Mouse (Mus musculus): ENCODE data around the gene Manba. TPM values are rescaled to one million over a fixed set of nuclear protein-coding genes. Genes with fewer than 3 reads are reported as not detected.
"Not testable (repeated sequence)": the region's sequence is repeated elsewhere in the genome, so short reads cannot be mapped to it uniquely, and the experiment has no call there.

Gene Manba
- polyA plus RNA-seq, 1 experiment from 2014 or later, result 5.9 TPM

DNA sequence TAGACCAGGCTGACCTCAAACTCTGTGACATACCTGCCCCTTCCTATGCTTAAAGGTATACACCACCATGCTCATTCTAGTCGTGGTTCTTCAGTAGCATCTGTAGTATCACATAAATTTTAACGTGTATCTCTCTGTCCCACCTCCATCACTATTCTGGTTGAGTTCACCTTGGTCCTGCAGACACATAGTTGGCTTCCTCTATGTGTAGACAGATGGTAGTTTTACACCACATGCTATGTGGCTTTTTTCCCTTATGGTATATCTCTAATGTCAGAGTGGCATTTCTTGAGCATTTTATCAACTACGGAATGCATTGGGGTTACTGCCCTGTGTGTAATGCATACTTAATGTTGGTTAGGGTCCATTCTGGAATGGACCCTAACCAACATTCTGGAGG, 16.3 kb upstream of the Manba start:
- no peaks in the 10 kb centered on the region for H3K27me3 ChIP-seq
- no peak overlapping the region for H3K27ac ChIP-seq (replicated peaks)
- H3K9ac ChIP-seq, result no peak overlapping the region
- ATAC-seq (ENCODE audit: low read depth), result no peak
- no peaks in the 10 kb centered on the region for H3K9me3 ChIP-seq
- WGBS, result 63% methylated on average over 3 of the region's 3 CpGs
- 0 out of 2 replicates have a peak, but pooled peaks cover 4% of the 10 kb centered on the region for H3K36me3 ChIP-seq
- H3K4me2 ChIP-seq, result no peak overlapping the region
- H3K4me1 ChIP-seq (replicated peaks), result no peaks in the 10 kb centered on the region
- no peak overlapping the region for H3K4me3 ChIP-seq

DNA sequence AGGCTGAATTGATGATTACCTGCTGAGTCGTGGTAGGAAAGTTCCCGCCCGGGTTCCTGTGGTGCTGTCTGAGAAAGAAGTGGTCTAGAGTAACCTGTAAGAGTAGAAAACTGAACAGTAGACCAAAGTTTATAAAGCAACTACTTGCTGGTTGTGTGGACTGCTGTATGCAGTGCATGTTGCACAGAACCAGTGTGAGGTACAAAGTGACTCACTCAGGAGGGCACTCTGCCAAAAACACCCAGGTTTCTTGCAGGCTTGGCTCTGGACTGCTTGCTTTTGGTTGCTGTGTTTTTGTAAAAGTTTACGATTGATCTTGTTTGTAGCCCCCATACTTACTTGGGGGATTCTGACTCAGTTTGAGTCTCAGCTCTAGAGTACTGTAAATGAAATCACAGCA, 15.4 kb upstream of the Manba start:
- 47% methylated on average over 4 of the region's 4 CpGs for WGBS

DNA sequence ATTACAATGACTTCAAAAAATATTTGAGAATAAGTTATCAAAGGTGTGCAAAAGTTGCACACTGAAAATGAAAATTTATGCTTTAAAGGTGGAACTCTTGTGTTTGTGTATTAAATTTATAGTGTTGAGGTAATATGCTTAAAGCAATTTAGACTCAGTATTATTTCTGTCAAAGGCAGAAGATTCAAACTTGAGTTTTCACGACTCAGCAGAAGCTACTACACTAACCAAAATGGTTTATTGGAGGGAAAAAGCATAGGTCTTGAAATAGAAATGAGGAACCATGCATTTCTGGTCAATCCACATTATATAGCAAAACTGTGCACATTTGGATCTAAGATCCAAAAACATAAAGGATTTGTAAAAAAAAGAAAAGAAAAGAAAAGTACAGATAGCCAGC, 14.6 kb upstream of the Manba start:
- H3K27ac ChIP-seq (replicated peaks), result no peak overlapping the region
- H3K27me3 ChIP-seq, result no peaks in the 10 kb centered on the region
- 0 out of 2 replicates have a peak, but pooled peaks cover 4% of the 10 kb centered on the region for H3K36me3 ChIP-seq
- no peaks in the 10 kb centered on the region for H3K4me1 ChIP-seq (replicated peaks)
- H3K9ac ChIP-seq, result no peak overlapping the region
- 76% methylated on average over 1 of the region's 1 CpGs for WGBS
- H3K4me3 ChIP-seq, result no peak overlapping the region
- ATAC-seq (ENCODE audit: low read depth), result no peak
- H3K4me2 ChIP-seq, result no peak overlapping the region
- H3K9me3 ChIP-seq, result no peaks in the 10 kb centered on the region

More for the DNA sequence above, 15.4 kb upstream of the Manba start:
- no peaks in the 10 kb centered on the region for H3K27me3 ChIP-seq
- ATAC-seq (ENCODE audit: low read depth), result peak; percentile 57; the same call in 1 of the 2 replicates
- H3K27ac ChIP-seq (replicated peaks), result no peak overlapping the region
- H3K4me2 ChIP-seq, result no peak overlapping the region
- H3K9me3 ChIP-seq, result no peaks in the 10 kb centered on the region
- no peaks in the 10 kb centered on the region for H3K4me1 ChIP-seq (replicated peaks)
- 0 out of 2 replicates have a peak, but pooled peaks cover 4% of the 10 kb centered on the region for H3K36me3 ChIP-seq
- no peak overlapping the region for H3K9ac ChIP-seq
- H3K4me3 ChIP-seq, result no peak overlapping the region

DNA sequence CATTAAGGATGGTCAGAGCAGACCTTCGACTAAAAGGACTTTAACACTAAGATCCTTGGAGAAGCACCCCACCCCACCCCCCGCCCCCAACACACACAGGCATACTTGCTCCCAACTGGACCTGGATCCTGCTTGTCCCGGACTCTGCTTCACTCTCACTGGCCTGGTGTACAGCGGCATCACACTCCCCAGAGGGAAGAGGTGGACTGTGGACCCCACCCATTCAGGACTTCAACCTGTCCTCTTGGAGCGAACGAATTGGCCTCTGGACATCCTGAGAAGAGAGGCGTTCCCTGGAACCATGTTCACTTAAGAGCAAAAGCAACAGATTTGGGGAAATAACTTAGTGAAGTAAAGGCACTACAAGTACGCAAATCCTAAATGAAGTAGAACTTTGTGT, 10.4 kb upstream of the Manba start:
- ATAC-seq (ENCODE audit: low read depth), result no peak
- WGBS, result 95% methylated on average over 8 of the region's 8 CpGs
- no peaks in the 10 kb centered on the region for H3K27me3 ChIP-seq
- no peaks in the 10 kb centered on the region for H3K9me3 ChIP-seq
- H3K27ac ChIP-seq (replicated peaks), result no peak overlapping the region
- H3K4me3 ChIP-seq, result no peak overlapping the region
- no peak overlapping the region for H3K9ac ChIP-seq
- H3K4me2 ChIP-seq, result no peak overlapping the region
- H3K4me1 ChIP-seq (replicated peaks), result no peaks in the 10 kb centered on the region
- no peaks in the 10 kb centered on the region for H3K36me3 ChIP-seq

DNA sequence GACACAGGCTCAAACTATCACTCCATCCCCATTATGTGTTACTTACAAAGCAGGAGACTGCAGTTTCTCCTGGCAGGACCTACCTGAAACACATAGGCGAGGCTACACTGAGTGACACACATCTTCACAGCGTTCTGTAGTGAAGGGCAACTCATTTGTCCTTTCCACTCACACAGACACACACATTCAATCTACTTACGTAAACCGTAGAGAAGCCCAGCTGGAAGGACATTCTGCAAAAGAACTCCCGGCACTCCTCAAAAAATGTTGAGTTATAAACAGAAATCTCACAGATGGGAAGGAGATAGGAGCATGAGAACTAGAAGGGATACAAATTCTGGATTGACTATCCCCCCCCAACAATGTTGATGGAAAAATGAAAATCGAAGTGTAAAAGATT, 9.1 kb upstream of the Manba start:
- Histone ChIP-seq H3K9me3 (no peaks in the 10 kb centered on the region), H3K36me3 (no peaks in the 10 kb centered on the region), H3K4me2 (no peak overlapping the region), H3K9ac (no peak overlapping the region), H3K27me3 (no peaks in the 10 kb centered on the region), H3K4me3 (no peak overlapping the region), H3K27ac (replicated peaks) (no peak overlapping the region), H3K4me1 (replicated peaks) (no peaks in the 10 kb centered on the region)
- WGBS, result 82% methylated on average over 6 of the region's 6 CpGs
- ATAC-seq (ENCODE audit: low read depth), result no peak

DNA sequence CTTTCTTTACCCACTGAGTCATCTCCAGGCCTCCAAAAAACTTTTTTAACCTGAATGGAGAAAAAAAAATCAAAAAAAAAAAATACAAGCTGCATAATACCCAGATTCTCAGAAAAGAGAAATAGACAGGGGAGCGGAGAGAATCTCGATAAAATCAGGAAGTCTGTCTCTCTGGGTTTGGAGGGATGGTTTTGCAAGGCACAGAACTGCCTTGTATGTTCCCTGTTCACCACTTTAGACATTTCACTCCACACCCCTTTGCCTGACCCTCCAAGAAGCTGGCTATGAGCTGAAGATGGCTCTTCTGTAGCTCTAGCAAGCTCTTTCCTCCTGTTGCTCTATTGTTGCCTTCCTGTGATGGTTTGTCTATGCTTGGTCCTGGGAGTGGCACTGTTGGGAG, 8.4 kb upstream of the Manba start:
- WGBS, result 97% methylated on average over 2 of the region's 2 CpGs
- Histone ChIP-seq H3K4me1 (replicated peaks) (no peaks in the 10 kb centered on the region), H3K27me3 (no peaks in the 10 kb centered on the region), H3K4me3 (no peak overlapping the region), H3K27ac (replicated peaks) (no peak overlapping the region), H3K9ac (no peak overlapping the region), H3K9me3 (no peaks in the 10 kb centered on the region), H3K36me3 (no peaks in the 10 kb centered on the region), H3K4me2 (no peak overlapping the region)
- no peak for ATAC-seq (ENCODE audit: low read depth)

DNA sequence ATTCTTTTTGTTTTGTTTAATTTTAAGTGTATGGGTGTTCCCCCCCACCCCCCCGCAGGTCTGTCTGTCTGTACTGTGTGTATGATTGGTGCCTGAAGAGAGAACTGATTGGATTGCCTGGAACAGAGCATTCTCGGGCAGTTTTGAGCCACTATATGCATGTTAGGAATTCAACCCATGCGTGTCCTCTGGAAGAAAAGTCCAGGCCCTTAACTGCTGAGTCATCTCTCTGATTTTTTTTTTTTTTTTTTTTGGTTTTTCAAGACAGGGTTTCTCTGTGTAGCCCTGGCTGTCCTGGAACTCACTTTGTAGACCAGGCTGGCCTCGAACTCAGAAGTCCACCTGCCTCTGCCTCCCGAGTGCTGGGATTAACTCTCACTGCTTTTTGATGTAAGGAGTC, 6.3 kb upstream of the Manba start:
- H3K4me2 ChIP-seq; H3K4me3 ChIP-seq; H3K36me3 ChIP-seq; H3K4me1 ChIP-seq (replicated peaks); H3K27ac ChIP-seq (replicated peaks); H3K9me3 ChIP-seq; ATAC-seq (ENCODE audit: low read depth); H3K27me3 ChIP-seq; H3K9ac ChIP-seq: not testable (repeated sequence)
- 87% methylated on average over 5 of the region's 5 CpGs for WGBS

DNA sequence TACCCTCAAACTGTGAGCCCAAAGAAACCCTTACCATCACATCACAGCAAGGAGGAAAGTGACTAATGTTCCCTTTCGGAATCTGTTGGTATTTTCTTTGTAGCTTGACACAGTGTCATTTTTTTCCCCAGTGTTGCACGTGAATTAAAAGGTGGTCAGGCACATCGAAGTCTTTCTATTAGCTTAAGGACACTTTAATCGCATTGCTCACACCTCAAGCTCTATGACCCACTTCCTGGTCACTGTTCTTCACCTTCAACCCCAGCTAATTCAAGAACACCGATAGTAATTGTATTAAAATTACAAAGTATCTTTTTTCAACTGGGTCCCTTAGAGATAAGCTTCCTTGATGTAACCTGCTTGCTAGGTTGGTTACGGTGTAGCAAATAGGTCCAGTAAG, 4.6 kb upstream of the Manba start:
- Histone ChIP-seq H3K36me3 (no peaks in the 10 kb centered on the region), H3K9me3 (no peaks in the 10 kb centered on the region), H3K9ac (no peak overlapping the region), H3K4me3 (no peak overlapping the region), H3K4me2 (no peak overlapping the region), H3K4me1 (replicated peaks) (peaks cover 7% of the 10 kb centered on the region), H3K27ac (replicated peaks) (no peak overlapping the region), H3K27me3 (0 out of 2 replicates have a peak, but pooled peaks cover 2% of the 10 kb centered on the region)
- no peak for ATAC-seq (ENCODE audit: low read depth)
- WGBS, result 88% methylated on average over 6 of the region's 6 CpGs

DNA sequence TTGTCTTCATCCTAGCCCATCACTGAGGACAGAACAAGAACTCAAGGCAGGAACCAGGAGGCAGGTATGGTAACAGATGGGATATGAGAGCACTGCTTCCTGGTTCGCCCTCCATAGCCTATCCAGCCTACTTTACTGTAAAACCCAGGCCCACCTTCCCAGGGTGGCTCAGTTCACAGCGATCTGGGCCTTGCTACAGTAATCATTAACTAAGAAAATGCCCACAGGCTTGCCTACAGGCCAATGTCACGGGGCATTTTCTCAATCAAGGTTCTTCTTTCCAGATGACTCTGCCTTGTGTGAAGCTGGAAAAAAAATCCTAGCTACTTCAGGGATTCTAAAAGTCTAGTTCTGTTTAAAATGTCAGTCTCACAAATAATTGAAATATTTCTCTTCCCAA, 3.8 kb upstream of the Manba start:
- Histone ChIP-seq H3K4me3 (no peak overlapping the region), H3K9ac (no peak overlapping the region), H3K27ac (replicated peaks) (no peak overlapping the region), H3K36me3 (no peaks in the 10 kb centered on the region), H3K27me3 (0 out of 2 replicates have a peak, but pooled peaks cover 2% of the 10 kb centered on the region), H3K4me1 (replicated peaks) (peaks cover 11% of the 10 kb centered on the region), H3K4me2 (no peak overlapping the region), H3K9me3 (no peaks in the 10 kb centered on the region)
- 87% methylated on average over 3 of the region's 3 CpGs for WGBS
- ATAC-seq (ENCODE audit: low read depth), result no peak

DNA sequence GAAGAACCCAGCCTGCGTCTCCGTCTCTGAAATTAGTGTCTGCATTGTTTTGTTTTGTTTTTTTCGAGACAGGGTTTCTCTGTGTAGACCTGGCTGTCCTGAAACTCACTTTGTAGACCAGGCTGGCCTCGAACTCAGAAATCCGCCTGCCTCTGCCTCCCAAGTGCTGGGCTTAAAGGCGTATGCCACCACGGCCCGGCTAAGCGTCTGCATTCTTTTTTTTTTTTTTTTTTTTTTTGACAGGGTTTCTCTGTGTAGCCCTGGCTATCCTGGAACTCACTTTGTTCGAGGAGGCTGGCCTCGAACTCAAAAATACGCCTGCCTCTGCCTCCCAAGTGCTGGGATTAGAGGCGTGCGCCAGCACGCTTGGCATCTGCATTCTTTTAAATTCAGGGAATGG, 761 bp upstream of the Manba start:
- H3K36me3 ChIP-seq; H3K9ac ChIP-seq; ATAC-seq (ENCODE audit: low read depth); H3K27me3 ChIP-seq; H3K9me3 ChIP-seq; H3K27ac ChIP-seq (replicated peaks): not testable (repeated sequence)
- H3K4me1 ChIP-seq (replicated peaks), result peaks cover 11% of the 10 kb centered on the region
- H3K4me2 ChIP-seq, result peak overlapping the region; percentile 98
- peak overlapping the region; percentile 63; the same call in 1 of the 2 replicates for H3K4me3 ChIP-seq
- 91% methylated on average over 15 of the region's 15 CpGs for WGBS

DNA sequence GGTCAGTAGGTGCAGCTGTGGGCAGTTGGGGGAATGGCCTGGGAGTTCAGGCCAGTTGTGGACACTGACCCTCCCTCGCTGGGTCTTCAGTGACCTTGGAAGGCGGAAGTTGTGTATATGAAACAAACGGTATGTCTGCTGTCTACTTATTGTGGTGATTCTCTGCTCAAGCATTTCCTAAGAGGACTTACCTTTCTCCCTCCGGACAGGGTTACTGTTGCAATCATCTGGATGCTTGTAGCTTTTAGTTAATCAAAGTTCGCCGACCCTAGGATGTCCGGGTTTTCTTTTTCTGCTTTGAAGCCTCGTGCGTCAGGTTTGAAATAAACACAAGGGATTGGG, 460 bp downstream of the Manba start:
- Histone ChIP-seq H3K9me3 (no peaks in the 10 kb centered on the region), H3K4me3 (peak overlapping the region; percentile 63), H3K27me3 (0 out of 2 replicates have a peak, but pooled peaks cover 2% of the 10 kb centered on the region), H3K27ac (replicated peaks) (no peak overlapping the region), H3K4me2 (peak overlapping the region; percentile 98), H3K9ac (peak overlapping the region; percentile 75), H3K4me1 (replicated peaks) (peaks cover 11% of the 10 kb centered on the region), H3K36me3 (no peaks in the 10 kb centered on the region)
- ATAC-seq (ENCODE audit: low read depth), result no peak
- WGBS, result 19% methylated on average over 9 of the region's 9 CpGs

DNA sequence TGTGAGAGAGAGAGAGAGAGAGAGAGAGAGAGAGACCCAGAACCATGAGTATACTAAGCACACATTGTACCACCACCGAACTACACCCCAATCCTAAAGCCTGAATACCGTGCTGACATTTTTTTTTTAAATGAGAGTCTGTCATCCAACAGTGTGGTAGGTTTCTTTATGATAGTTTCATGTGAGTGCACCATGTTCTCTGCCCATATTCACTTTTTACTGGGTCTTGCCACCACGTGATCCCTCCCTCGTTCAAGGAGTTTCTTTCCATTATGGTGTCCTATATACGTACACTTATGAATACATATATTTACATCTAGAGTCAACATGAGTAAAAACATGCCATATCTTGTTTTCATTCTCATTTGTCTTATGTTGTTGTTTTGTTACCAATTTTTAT, 940 bp downstream of the Manba start:
- Histone ChIP-seq H3K36me3 (no peaks in the 10 kb centered on the region), H3K4me1 (replicated peaks) (peaks cover 11% of the 10 kb centered on the region), H3K27ac (replicated peaks) (no peak overlapping the region), H3K9me3 (no peaks in the 10 kb centered on the region), H3K4me3 (peak overlapping the region; percentile 63; the same call in 1 of the 2 replicates), H3K27me3 (0 out of 2 replicates have a peak, but pooled peaks cover 2% of the 10 kb centered on the region), H3K9ac (no peak overlapping the region), H3K4me2 (peak overlapping the region; percentile 98)
- no peak for ATAC-seq (ENCODE audit: low read depth)
- WGBS, result 82% methylated on average over 5 of the region's 5 CpGs

DNA sequence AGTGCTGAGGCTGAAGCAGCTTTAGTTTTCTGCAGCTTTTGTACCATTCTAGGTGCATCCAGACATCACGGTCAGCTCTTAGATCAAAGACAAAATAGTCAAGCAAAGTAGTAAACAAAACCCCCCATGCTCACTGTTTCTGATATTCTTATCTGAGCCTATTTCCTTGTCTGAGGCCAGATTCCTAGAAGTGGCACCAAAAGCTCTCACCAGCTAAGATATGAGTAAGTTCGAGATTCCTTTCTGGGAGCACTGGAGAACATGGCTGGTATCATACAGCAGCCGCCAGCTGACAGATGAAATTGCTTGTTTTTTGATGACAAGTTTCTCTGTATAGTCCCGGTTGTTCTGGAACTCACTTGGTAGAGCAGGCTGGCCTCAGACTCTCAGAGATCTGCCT, 2.4 kb downstream of the Manba start:
- no peak overlapping the region for H3K9ac ChIP-seq
- H3K4me3 ChIP-seq, result no peak overlapping the region
- 0 out of 2 replicates have a peak, but pooled peaks cover 2% of the 10 kb centered on the region for H3K27me3 ChIP-seq
- no peak for ATAC-seq (ENCODE audit: low read depth)
- peaks cover 11% of the 10 kb centered on the region for H3K4me1 ChIP-seq (replicated peaks)
- H3K9me3 ChIP-seq, result no peaks in the 10 kb centered on the region
- H3K36me3 ChIP-seq, result no peaks in the 10 kb centered on the region
- H3K27ac ChIP-seq (replicated peaks), result no peak overlapping the region
- H3K4me2 ChIP-seq, result no peak overlapping the region
- 95% methylated on average over 4 of the region's 4 CpGs for WGBS

Data from neural tube, embryonic 13.5 days (tissue).